Mouse (Mus musculus) layer of hippocampus, adult 6 months (tissue): ENCODE results near the gene Rabl2. TPM values are rescaled to one million over a fixed set of nuclear protein-coding genes. Genes with fewer than 3 reads are reported as not detected.

Experiments used
- long read RNA-seq, 2 experiments: library from polyadenylated mRNA; unstranded; transcript quantifications; one replicate each; pipeline ENCODE4 v2.0.0; 2019 to 2020
- polyA plus RNA-seq: library from polyadenylated mRNA; unstranded; fragments of <200 nt; fragmentation: Nextera tagmentation; gene quantifications from 2 replicates; pipeline ENCODE4 v1.2.3, GENCODE M21; 2021

The Rabl2 gene
- 16.6 and 19.0 TPM in 2 replicates for polyA plus RNA-seq
- long read RNA-seq, experiment 1, transcript Rabl2-201 (9 exons, 1,640 nt): major isoform, 20 of 23 reads
- long read RNA-seq, experiment 1, partial matches to known transcripts: 2 of 23 reads
- long read RNA-seq, experiment 1, other reads (novel, unspliced or antisense): 1 of 23 reads
- long read RNA-seq, experiment 2, transcript Rabl2-201 (9 exons, 1,640 nt): major isoform, 66 of 95 reads
- long read RNA-seq, experiment 2, partial matches to known transcripts: 6 of 95 reads
- long read RNA-seq, experiment 2, other reads (novel, unspliced or antisense): 23 of 95 reads

DNA sequence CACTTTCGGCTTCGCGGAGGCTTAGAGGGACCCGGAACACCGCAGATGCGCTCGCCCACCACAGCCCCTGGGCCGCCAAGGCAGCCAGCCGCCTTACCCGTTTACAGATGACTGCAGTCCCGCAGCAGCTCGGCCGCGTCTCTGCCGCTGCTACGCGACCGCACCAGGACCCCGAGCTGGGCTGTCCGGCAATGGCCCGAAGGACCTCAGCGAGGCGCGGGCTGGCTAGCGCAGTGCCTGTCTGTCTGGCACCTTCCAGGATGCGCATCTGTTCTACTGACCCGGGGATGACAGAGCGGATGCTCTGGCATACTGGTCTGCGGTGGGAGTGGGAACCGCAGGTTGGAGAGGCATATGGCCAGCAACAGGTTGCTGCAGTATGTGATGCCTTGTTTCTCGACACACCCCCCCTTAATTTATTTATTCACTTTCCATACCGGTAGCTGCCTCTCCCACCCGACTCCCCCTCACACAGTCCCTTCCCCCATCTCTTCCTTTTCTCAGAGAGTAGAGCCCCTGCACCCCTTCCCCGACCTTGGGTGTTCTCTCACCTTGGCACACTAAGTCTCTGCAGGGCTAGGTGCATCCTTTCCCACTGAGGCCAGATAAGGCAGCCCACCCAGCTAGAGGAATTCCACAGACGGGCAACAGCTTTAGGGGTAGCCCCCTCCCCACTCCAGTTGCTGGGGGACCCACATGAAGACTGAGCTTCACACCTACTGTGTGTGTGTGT lies at the start of gene Rabl2:
Gene Rabl2 (minus strand): TSS at position 201 of the 733 bp plus-strand sequence.

DNA sequence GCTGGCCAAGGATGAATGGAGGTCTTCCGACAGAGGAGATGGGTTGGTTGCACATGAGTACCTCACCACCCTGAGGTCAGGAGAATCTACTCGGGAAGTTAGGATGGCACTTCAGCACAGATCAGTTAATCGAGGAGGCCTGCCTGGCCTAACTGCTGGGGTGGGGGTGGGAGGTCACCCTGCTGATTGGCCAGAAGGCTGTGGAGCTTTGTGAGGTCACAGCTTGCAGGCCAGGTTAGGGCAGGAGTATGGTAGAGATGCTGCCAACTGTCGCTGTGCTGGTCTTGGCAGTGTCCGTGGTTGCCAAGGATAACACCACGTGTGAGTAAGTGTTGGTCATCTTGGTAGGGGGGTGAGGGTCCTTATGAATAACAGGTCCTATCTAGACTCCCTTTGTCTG lies 23.6 kb downstream of the Rabl2 start, which contains the start of gene Acr:
Gene Acr (plus strand): TSS at position 213 of the 400 bp plus-strand sequence.

Other genes with a start within 250 kb of the Rabl2 start
- gene Lmf2, start 236.3 kb downstream of the Rabl2 start, polyA plus RNA-seq: 9.0 and 10.3 TPM in 2 replicates
- gene Ncaph2, start 236.2 kb downstream of the Rabl2 start, polyA plus RNA-seq: 68.4 and 73.8 TPM in 2 replicates
- gene Sco2, start 218.1 kb downstream of the Rabl2 start, polyA plus RNA-seq: 53.7 and 59.4 TPM in 2 replicates
- gene Tymp, start 214.9 kb downstream of the Rabl2 start, polyA plus RNA-seq: 5.7 and 7.5 TPM in 2 replicates
- 4.6 and 7.3 TPM in 2 replicates for gene Odf3b, start 212.6 kb downstream of the Rabl2 start, polyA plus RNA-seq
- gene Klhdc7b, start 207.0 kb downstream of the Rabl2 start, polyA plus RNA-seq: 0.18 and 0.36 TPM in 2 replicates
- gene Syce3, start 181.4 kb downstream of the Rabl2 start, polyA plus RNA-seq: not detected in 2 replicates
- 0.16 and 0.46 TPM in 2 replicates for gene Cpt1b, start 166.1 kb downstream of the Rabl2 start, polyA plus RNA-seq
- 2.9 and 3.1 TPM in 2 replicates for gene C730034F03Rik, start 162.3 kb downstream of the Rabl2 start, polyA plus RNA-seq
- not detected in 2 replicates for gene Gm44502, start 162.2 kb downstream of the Rabl2 start, polyA plus RNA-seq
- 26.6 and 31.1 TPM in 2 replicates for gene Chkb, start 162.0 kb downstream of the Rabl2 start, polyA plus RNA-seq
- 48.0 and 53.4 TPM in 2 replicates for gene Mapk8ip2, start 138.0 kb downstream of the Rabl2 start, polyA plus RNA-seq
- gene Arsa, start 114.5 kb downstream of the Rabl2 start, polyA plus RNA-seq: 20.7 and 22.6 TPM in 2 replicates
- gene Shank3, start 92.3 kb downstream of the Rabl2 start, polyA plus RNA-seq: 3.9 and 5.5 TPM in 2 replicates
- 0.19 TPM in 1 of 2 replicates, not detected in the other for gene Acr, start 23.6 kb downstream of the Rabl2 start, polyA plus RNA-seq
- 21.2 and 26.4 TPM in 2 replicates for gene Syt10, start 249.9 kb upstream of the Rabl2 start, polyA plus RNA-seq